Mouse (Mus musculus): ENCODE results near the gene Vmn2r46. TPM values are rescaled to one million over a fixed set of nuclear protein-coding genes. Genes with fewer than 3 reads are reported as not detected.
"Not testable (repeated sequence)": the region's sequence is repeated elsewhere in the genome, so short reads cannot be mapped to it uniquely, and the experiment has no call there.

The Vmn2r46 gene
- not detected in 2 replicates for polyA plus RNA-seq (2012; rRNA removed)

GRCm38 (mm10) chr7:9770471-9770870 is at the start of gene Vmn2r46:
Gene Vmn2r46 (minus strand): TSS chr7:9770571.
- not testable (repeated sequence) for H3K4me3 ChIP-seq (ENCODE audit: insufficient read depth, low read length); H3K27ac ChIP-seq (ENCODE audit: insufficient read depth, low read length); H3K4me1 ChIP-seq (ENCODE audit: control insufficient read depth, insufficient read depth, low read length)

Other genes with a start within 250 kb of the Vmn2r46 start
- gene Vmn2r47, start 70.8 kb upstream of the Vmn2r46 start, polyA plus RNA-seq (2012; rRNA removed): not detected in 2 replicates
- not detected in 2 replicates for gene Vmn2r48, start 183.0 kb upstream of the Vmn2r46 start, polyA plus RNA-seq (2012; rRNA removed)
- gene Vmn2r49, start 221.7 kb upstream of the Vmn2r46 start, polyA plus RNA-seq (2012; rRNA removed): not detected in 2 replicates